Mouse (Mus musculus) right cerebral cortex, adult 18-20 months (tissue): Measurements from ENCODE around the gene Rnf128.
A peak's percentile ranks its signal among the peaks of the same experiment; 100 is the strongest.

Experiments
- DNase-seq: peaks from one replicate; pipeline ENCODE4 v3.0.0; 2022; ENCODE audit warnings: mixed read lengths

Gene Rnf128

DNA sequence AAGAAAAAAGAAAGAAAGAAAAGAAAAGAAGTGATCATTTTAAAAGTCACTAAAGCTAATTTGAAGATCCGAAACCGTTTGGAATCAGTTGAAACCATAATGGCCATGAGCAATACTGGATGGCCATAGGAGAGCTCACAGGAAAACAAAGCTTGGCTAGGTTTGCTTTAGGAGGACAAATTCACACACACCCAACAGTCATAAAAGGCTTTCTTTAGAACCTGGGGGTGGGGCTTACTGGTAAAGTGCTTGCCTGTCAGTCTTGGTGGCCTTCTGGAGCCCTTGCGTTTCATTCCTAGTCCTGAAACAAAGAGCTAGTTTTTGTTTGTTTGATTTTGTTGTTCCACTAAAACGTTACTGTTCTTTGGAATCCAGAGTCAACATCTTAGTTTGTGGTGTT lies 71.6 kb downstream of the Rnf128 start:
- DNase-seq, result no peak

- DNase-seq, result no peak
Measured at GRCm38 (mm10) chrX:139639744-139640143, 76.6 kb downstream of the Rnf128 start.

- no peak for DNase-seq
Measured at GRCm38 (mm10) chrX:139640418-139640817, 77.3 kb downstream of the Rnf128 start.

DNA sequence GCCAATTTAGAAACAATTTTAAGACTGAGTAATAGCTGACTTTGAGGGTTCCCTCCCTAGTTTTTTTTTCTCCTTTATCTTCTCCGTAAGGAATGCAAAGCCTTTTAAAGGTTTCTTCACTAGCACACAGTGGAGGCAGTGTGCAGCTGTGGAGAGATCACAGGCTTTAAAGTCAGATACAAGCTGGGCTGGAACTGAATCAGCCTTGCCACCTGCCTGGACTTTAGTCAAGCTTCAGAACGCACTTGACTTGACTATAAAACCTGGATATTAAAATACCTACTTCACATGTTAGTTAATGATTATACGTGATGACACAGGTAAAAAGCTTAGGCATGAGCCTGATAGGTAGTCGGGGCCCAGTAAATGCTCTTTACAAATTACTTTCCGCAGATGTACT lies 89.1 kb downstream of the Rnf128 start:
- DNase-seq, result no peak

- DNase-seq, result no peak
Measured at GRCm38 (mm10) chrX:139653292-139653691, 90.2 kb downstream of the Rnf128 start.

GRCm38 (mm10) chrX:139654350-139655063 lies 91.4 kb downstream of the Rnf128 start:
- DNase-seq, result no peak

- no peak for DNase-seq
Measured at GRCm38 (mm10) chrX:139662111-139662510, 99.0 kb downstream of the Rnf128 start.

GRCm38 (mm10) chrX:139665829-139666228 lies 102.7 kb downstream of the Rnf128 start:
- DNase-seq, result no peak

- no peak for DNase-seq
Measured at GRCm38 (mm10) chrX:139684410-139684774, 121.3 kb downstream of the Rnf128 start.

DNA sequence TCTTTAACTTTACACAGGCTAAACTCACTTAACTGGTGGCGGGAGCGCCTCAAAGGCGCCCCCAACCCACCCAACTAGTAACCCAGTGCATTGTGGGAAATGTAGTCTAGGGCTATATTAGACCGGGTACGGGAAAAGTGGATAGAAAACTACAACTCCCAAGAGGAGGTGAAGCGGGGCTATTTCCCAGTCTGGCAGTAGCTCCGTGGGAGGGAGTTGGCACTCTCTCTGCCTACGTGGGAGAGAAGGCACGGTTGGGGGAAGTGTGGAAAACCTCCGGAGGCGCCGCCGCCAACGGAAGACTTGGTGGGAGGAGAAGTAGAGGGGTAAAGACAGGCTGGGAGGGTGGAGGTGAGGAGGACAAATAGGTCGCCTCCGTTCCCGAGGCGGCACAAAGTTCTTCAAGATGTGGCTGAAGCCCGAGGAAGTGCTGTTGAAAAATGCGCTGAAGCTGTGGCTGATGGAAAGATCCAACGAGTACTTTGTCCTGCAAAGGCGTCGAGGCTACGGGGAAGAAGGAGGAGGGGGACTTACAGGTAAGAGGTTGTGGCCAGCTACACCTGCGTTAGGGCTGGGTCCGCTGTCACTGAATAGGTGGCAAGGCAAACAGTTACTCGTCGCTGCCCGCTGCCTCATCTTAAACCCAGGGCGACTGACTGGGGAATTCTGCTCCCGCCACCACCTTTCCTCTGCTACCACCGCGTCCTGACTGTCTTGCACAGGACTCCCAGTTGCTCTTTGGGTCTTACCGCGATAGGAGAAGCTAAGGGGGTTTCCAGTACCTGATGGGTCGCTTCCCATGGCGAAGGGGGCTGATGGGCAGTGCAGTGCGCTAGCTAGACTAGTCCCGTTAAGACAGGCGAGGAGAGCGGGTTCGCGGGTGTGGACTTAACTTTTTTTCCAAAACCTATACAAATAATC lies 121.9 kb downstream of the Rnf128 start, which contains the start of gene Tbc1d8b:
Gene Tbc1d8b (plus strand): TSS at position 222 of the 921 bp plus-strand sequence.
- peak; percentile 80 for DNase-seq

- no peak for DNase-seq
Measured at GRCm38 (mm10) chrX:139714381-139714780, 151.3 kb downstream of the Rnf128 start, which contains the start of gene Gm15013. Gm15013 (minus strand) TSS chrX:139714481.

- no peak for DNase-seq
Measured at GRCm38 (mm10) chrX:139722350-139722749, 159.2 kb downstream of the Rnf128 start.
